Mouse (Mus musculus) left cerebral cortex, postnatal 14 days (tissue): ENCODE measurements around the gene Nbeal2. TPM values are rescaled to one million over a fixed set of nuclear protein-coding genes. Genes with fewer than 3 reads are reported as not detected.

Experiments used
- DNase-seq, 2 experiments: peaks; one replicate each; pipeline ENCODE4 v3.0.0; 2021 to 2022; ENCODE audit warnings: low spot score in 2 of 2, mixed read lengths in 1 of 2
- intact Hi-C: fragments of 180-260 bp; cut with DNase I; formaldehyde crosslinking; loops from one replicate; pipeline ENCODE4 v1.15.1; 2025
- microRNA-seq, 2 experiments: library from miRNA; unstranded; fragments of <30 nt; microRNA quantifications; one replicate each; pipeline ENCODE4 v1.2.0; 2022
- total RNA-seq, 2 experiments: library from RNA; stranded (reverse); gene quantifications; 2 replicates each; pipeline ENCODE4 v1.2.3; 2021

Nbeal2 gene
- total RNA-seq, 2 experiments from 2014 or later: 5.9 to 8.9 TPM

- intact Hi-C loops: loop anchor here (10.0 kb wide), 1 partner anchor 180 kb away; no protein-coding TSS in a partner anchor
- peak; percentile 86 to 89 for DNase-seq
These were observed 29.4 kb downstream of the Nbeal2 start, which contains the start of gene Nradd for GRCm38 (mm10) chr9:110624361-110625166. Gene Nradd (minus strand): TSS chr9:110624452.

- no peak for DNase-seq
- intact Hi-C loops: loop anchor here (10.0 kb wide), 1 partner anchor 179 kb away; no protein-coding TSS in a partner anchor
These were observed 30.4 kb downstream of the Nbeal2 start for GRCm38 (mm10) chr9:110623416-110624195.

GRCm38 (mm10) chr9:110622621-110623219 is 31.2 kb downstream of the Nbeal2 start:
- intact Hi-C loops: loop anchor here (10.0 kb wide), 1 partner anchor 178 kb away; no protein-coding TSS in a partner anchor
- DNase-seq: no peak

DNA sequence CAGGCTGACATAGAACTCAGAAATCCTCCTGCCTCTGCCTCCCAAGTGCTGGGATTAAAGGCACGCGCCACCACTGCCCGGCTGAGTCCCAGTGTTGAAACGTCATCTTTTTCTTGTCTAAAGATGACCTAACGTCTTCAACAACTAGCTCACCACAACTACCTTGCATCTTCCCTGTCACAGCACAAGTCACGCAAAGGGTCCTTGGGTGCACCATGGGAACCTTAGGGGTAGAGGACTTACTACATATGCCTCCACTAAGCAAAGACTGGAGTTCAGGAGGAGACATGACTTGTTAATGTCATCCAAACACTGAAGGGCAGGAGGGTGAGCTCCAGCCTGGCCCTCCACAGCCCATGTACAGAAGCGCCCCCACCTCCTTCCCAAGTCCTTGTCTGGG is 33.3 kb downstream of the Nbeal2 start:
- no peak for DNase-seq
- intact Hi-C loops: loop anchor here (10.0 kb wide), 1 partner anchor 176 kb away; no protein-coding TSS in a partner anchor

GRCm38 (mm10) chr9:110620180-110620579 is 33.8 kb downstream of the Nbeal2 start:
- intact Hi-C loops: loop anchor here (10.0 kb wide), 1 partner anchor 175 kb away; no protein-coding TSS in a partner anchor
- DNase-seq: no peak

DNA sequence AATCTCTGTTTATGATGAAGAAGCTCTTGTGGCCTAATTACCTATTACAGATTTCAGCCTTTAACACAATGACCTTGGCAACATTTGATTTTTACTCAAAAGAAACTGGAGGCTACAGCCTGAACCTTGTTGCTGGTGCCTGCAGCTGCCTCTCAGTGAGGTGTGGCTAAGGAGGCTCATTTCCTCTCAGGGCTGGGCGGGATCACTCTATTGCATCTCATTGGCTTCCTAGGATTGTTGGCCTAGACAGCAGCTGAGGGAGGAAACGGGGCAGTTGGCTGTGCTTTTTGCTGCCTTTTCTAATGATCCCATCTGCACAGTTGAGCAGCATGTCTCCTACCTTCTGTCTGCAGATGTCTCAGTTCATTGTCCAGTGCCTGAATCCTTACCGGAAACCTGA is 36.9 kb downstream of the Nbeal2 start:
- DNase-seq: no peak
- intact Hi-C loops: no loop called here

DNA sequence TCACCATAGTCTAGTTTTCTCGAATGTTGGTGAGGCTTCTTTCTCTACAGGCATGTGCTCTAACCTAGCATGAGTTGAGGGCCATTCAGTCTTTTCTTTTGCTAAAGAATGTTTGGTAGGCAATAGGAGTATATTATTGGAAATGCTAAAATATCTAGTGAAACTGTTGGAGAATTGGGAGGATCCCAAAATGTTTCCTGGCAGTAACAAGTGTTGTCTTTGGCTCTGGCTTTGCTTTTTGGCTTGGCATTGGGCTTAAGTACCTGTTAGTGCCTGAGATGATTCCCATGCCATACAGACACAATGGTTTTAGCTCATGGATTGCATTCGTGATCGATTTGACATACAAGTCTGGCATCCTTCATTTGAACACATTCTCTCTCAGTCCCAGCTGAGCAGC is 42.5 kb downstream of the Nbeal2 start:
- DNase-seq: no peak
- intact Hi-C loops: no loop called here

- intact Hi-C loops: no loop called here
- no peak for DNase-seq
These were observed 70.4 kb downstream of the Nbeal2 start for GRCm38 (mm10) chr9:110583521-110583920.

- no peak for DNase-seq
- intact Hi-C loops: no loop called here
These were observed 71.8 kb downstream of the Nbeal2 start for GRCm38 (mm10) chr9:110582161-110582560.

Small RNA genes within 50 kb of the gene (microRNA-seq; reads per million reads assigned to microRNA genes)
- gene Mir8107: 0 to 0.26 reads per million in 2 experiments

Other genes with a start within 250 kb of the Nbeal2 start
- 10 to 100 TPM; 54.2 to 59.7 TPM for gene Ptpn23, start 245.9 kb downstream of the Nbeal2 start, total RNA-seq
- gene Ngp, start 234.4 kb downstream of the Nbeal2 start, total RNA-seq: under 1 TPM in 1 of 2 experiments, not detected in 1; 0.63 TPM
- 10 to 100 TPM; 31.4 to 33.8 TPM for gene Klhl18, start 177.5 kb downstream of the Nbeal2 start, total RNA-seq
- 1 to 10 TPM; 4.6 to 6.4 TPM for gene Kif9, start 177.2 kb downstream of the Nbeal2 start, total RNA-seq
- 10 to 100 TPM; 69.3 to 71.6 TPM for gene Setd2, start 121.6 kb downstream of the Nbeal2 start, total RNA-seq
- gene Nradd, start 29.7 kb downstream of the Nbeal2 start, total RNA-seq: 1 to 10 TPM in 1 of 2 experiments, under 1 TPM in 1; 0.70 to 1.3 TPM
- gene Ccdc12, start 2.3 kb upstream of the Nbeal2 start, total RNA-seq: 10 to 100 TPM; 44.8 to 58.6 TPM
- under 1 TPM in 1 of 2 experiments, not detected in 1; 0.53 TPM for gene Myl3, start 87.7 kb upstream of the Nbeal2 start, total RNA-seq
- 1 to 10 TPM; 6.4 to 8.3 TPM for gene Pth1r, start 93.0 kb upstream of the Nbeal2 start, total RNA-seq
- not detected for gene Prss42, start 144.0 kb upstream of the Nbeal2 start, total RNA-seq
- not detected for gene Prss44, start 159.8 kb upstream of the Nbeal2 start, total RNA-seq
- gene Prss43, start 172.5 kb upstream of the Nbeal2 start, total RNA-seq: not detected
- gene Prss45, start 180.4 kb upstream of the Nbeal2 start, total RNA-seq: under 1 TPM; 0.27 to 0.29 TPM
- gene Prss46, start 190.3 kb upstream of the Nbeal2 start, total RNA-seq: not detected
- gene Prss50, start 203.8 kb upstream of the Nbeal2 start, total RNA-seq: not detected
- 10 to 100 TPM in 1 of 2 experiments, 1 to 10 TPM in 1; 9.6 to 10.0 TPM for gene Als2cl, start 225.7 kb upstream of the Nbeal2 start, total RNA-seq
- 1 to 10 TPM; 4.1 to 4.5 TPM for gene Tmie, start 226.0 kb upstream of the Nbeal2 start, total RNA-seq